Mouse (Mus musculus) heart, embryonic 11.5 days (tissue): ENCODE data around the gene C1qa. TPM values are rescaled to one million over a fixed set of nuclear protein-coding genes. Genes with fewer than 3 reads are reported as not detected.

Source experiments
- ATAC-seq: fragments of 200-750 bp; cut with Nextera tagmentation; replicated peaks from 2 replicates; pipeline ENCODE4 v1.8.0; 2017; ENCODE audit warnings: moderate library complexity; ENCODE audit not compliant: insufficient number of reproducible peaks, low FRiP score, low TSS enrichment
- H3K27ac ChIP-seq: fragments of 300-500 bp; sonication (generic); 2 replicates; pipeline ENCODE4 v1.5.1; 2014; ENCODE audit warnings: mild to moderate bottlenecking, low read depth, low read length
- H3K27me3 ChIP-seq: fragments of 300-500 bp; sonication (generic); 2 replicates; pipeline ENCODE4 v1.6.1; 2014; ENCODE audit warnings: mild to moderate bottlenecking, low read length, mixed read lengths; ENCODE audit not compliant: control insufficient read depth, insufficient read depth
- H3K36me3 ChIP-seq: fragments of 300-500 bp; sonication (generic); 2 replicates; pipeline ENCODE4 v1.6.1; 2014; ENCODE audit warnings: mild to moderate bottlenecking, low read length, moderate library complexity, mixed read lengths; ENCODE audit not compliant: control insufficient read depth, insufficient read depth
- H3K4me1 ChIP-seq: fragments of 300-500 bp; sonication (generic); 2 replicates; pipeline ENCODE4 v1.6.1; 2014; ENCODE audit warnings: low read length; ENCODE audit not compliant: control insufficient read depth, insufficient read depth
- H3K4me2 ChIP-seq: fragments of 300-500 bp; sonication (generic); 2 replicates; pipeline ENCODE4 v1.6.1; 2014; ENCODE audit warnings: mild to moderate bottlenecking, moderate library complexity
- H3K4me3 ChIP-seq: fragments of 300-500 bp; sonication (generic); 2 replicates; pipeline ENCODE4 v1.5.1; 2014; ENCODE audit warnings: low read depth, low read length
- H3K9ac ChIP-seq: fragments of 300-500 bp; sonication (generic); 2 replicates; pipeline ENCODE4 v1.6.1; 2014; ENCODE audit warnings: mild to moderate bottlenecking, low read depth, low read length, moderate library complexity
- H3K9me3 ChIP-seq: fragments of 300-500 bp; sonication (generic); replicated peaks from 2 replicates; pipeline ENCODE4 v1.6.1; 2016; ENCODE audit warnings: low read length; ENCODE audit not compliant: control insufficient read depth
- WGBS: fragments of 180-500 bp; shearing (Covaris S2); extraction: QIAGEN DNeasy Blood & Tissue Kit; methylation state at CpG from one replicate; pipeline ENCODE4 v1.1.7; 2014; ENCODE audit not compliant: insufficient replicate concordance; 5-methylcytosine and 5-hydroxymethylcytosine counted together
- polyA plus RNA-seq: library from polyadenylated mRNA; unstranded; fragments of >200 nt; fragmentation: Nextera tagmentation; extraction: Ambion mirVana; gene quantifications from 2 replicates; pipeline ENCODE4 v1.2.1, GENCODE M21; 2014

The C1qa gene
- polyA plus RNA-seq, 1 experiment from 2014 or later = 8.8 TPM

DNA sequence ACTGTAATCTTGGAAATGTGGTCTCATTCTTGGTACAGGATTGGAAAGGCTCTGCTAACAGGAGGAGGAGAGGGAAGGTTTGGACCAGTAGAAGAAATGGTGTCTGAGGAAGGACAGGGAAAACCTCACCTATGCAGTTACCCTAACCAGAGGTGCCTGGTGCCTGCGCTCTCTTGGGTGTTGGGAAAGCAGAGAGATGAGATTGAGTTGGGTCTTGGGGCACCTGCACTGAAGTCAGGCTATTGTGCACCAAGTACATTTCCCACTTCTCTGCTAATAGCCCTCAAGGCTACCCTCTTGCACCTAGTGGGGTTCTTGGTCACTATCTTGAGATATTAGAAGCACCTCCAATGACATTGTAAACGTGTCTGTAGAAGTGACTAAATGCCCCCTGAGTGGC is 36.2 kb downstream of the C1qa start:
- Histone ChIP-seq H3K36me3 (no peaks in the 10 kb centered on the region), H3K4me3 (no peak overlapping the region), H3K9ac (no peak overlapping the region), H3K27me3 (peaks cover 83% of the 10 kb centered on the region), H3K4me1 (peaks cover 4% of the 10 kb centered on the region; the same call in 1 of the 2 replicates), H3K27ac (no peak overlapping the region), H3K4me2 (no peak overlapping the region), H3K9me3 (no peaks in the 10 kb centered on the region)
- WGBS = 42% methylated on average over 2 of the region's 2 CpGs
- ATAC-seq = no peak

DNA sequence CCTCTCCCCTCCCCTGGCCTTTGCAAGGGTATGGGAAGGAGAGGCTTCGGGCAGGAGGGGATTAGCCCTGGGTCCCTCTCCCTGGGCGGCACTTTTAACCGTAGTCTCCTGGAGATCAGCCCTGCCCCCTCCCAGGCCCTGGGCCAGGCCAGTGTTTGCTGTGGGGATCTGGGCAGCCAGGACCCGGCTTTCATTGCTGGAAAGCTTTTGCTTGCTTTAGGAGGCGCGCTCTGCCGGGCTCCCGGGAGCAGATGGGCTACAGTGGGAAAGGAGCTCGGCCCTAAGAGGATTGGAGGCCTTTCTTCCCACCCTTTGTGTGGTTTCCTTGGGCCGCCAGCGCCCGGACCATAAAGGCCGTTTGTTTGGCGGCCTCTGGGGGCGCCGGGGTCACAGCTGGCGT is 36.8 kb downstream of the C1qa start:
- Histone ChIP-seq H3K4me2 (no peak overlapping the region), H3K4me1 (peaks cover 4% of the 10 kb centered on the region; the same call in 1 of the 2 replicates), H3K4me3 (no peak overlapping the region), H3K36me3 (no peaks in the 10 kb centered on the region), H3K9ac (no peak overlapping the region), H3K9me3 (no peaks in the 10 kb centered on the region), H3K27ac (no peak overlapping the region), H3K27me3 (peaks cover 77% of the 10 kb centered on the region)
- 6% methylated on average over 17 of the region's 17 CpGs for WGBS
- ATAC-seq = no peak

DNA sequence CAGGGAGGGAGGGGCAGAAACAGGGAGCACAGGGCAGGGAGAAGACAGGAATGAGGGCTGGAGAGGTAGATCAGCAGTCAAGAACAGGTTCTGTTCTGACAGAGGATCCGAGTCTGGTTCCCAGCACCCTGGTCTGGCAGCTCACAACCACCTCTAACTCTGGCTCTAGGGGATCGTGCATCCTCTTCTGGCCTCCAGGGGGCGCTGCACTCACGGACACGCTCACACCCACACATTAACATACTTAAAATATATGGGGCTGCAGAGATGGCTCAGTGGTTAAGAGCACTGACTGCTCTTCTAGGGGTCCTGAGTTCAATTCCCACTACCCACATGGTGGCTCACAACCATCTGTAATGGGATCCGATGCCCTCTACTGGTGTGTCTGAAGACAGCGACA is 38.6 kb downstream of the C1qa start:
- peaks cover 3% of the 10 kb centered on the region; the same call in 1 of the 2 replicates for H3K4me1 ChIP-seq
- H3K9ac ChIP-seq = no peak overlapping the region
- no peak overlapping the region for H3K4me3 ChIP-seq
- H3K27ac ChIP-seq = no peak overlapping the region
- H3K9me3 ChIP-seq = no peaks in the 10 kb centered on the region
- ATAC-seq = no peak
- H3K36me3 ChIP-seq = no peaks in the 10 kb centered on the region
- 77% methylated on average over 7 of the region's 7 CpGs for WGBS
- H3K27me3 ChIP-seq = peaks cover 73% of the 10 kb centered on the region
- H3K4me2 ChIP-seq = no peak overlapping the region

DNA sequence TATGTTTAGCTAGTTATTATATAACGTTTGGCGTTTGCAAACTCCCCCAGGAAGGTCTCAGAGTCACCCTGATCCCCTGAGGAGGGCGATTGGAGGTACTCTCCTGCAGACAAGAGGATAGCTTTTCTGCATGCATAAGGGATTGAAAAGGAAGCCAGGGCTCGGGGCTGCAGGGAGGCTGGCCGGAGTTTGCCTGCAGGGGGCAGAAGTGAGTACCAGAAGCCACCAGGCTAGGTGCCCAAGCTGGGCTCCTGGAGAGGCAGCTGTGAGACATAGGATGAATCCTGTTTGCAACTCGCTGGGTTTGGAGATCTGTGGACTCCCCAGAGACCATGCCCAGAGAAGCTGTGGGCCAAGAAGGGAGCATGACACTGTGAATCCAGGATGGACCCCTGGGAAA is 43.5 kb downstream of the C1qa start:
- Histone ChIP-seq H3K4me2 (no peak overlapping the region), H3K4me3 (no peak overlapping the region), H3K27ac (no peak overlapping the region), H3K27me3 (peaks cover 47% of the 10 kb centered on the region), H3K36me3 (no peaks in the 10 kb centered on the region), H3K9ac (no peak overlapping the region), H3K4me1 (no peaks in the 10 kb centered on the region), H3K9me3 (no peaks in the 10 kb centered on the region)
- no peak for ATAC-seq
- 28% methylated on average over 6 of the region's 6 CpGs for WGBS

DNA sequence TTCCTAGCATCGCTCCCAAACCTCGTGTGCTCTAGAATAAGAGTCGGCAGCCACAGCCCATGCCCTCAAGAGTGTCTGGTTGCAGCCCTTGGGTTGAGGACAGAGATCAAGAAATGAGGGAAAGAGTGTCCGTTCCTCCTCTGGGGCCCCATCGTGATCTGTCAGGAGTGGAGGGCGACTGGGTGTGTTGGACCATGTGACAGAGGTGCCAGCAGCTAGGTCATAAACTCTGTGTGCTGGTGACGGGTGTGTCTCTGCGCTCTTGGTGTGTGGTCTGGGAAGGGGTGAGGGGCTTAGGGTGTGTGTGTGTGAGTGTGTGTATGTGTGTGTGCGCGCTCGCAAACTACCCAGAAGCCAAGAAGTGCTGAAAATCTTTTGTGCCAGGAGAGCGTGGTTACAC is 45.6 kb downstream of the C1qa start:
- no peaks in the 10 kb centered on the region for H3K36me3 ChIP-seq
- WGBS = 76% methylated on average over 12 of the region's 12 CpGs
- H3K9ac ChIP-seq = no peak overlapping the region
- H3K27ac ChIP-seq = no peak overlapping the region
- H3K27me3 ChIP-seq = peaks cover 39% of the 10 kb centered on the region
- no peaks in the 10 kb centered on the region for H3K9me3 ChIP-seq
- H3K4me3 ChIP-seq = no peak overlapping the region
- H3K4me1 ChIP-seq = no peaks in the 10 kb centered on the region
- ATAC-seq = no peak
- H3K4me2 ChIP-seq = no peak overlapping the region

DNA sequence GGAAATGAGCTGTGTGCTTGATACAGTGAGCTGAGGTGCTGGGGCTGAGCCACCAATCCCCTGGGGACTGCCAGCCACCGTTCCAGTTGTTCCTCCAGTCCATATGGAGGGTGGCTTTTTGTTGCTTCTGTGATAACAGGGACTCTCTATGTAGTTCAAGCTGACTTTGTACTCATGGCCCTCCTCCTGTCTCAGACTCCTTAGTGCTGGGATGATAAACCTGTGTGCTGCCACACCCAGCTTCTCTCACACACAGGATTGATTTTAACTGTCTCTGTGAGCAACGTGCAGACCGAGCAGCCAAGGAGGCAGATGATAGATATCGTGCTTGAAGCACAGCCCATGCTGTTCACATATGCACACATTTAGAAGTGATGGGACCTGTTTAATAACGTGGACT is 46.5 kb downstream of the C1qa start:
- Histone ChIP-seq H3K4me1 (no peaks in the 10 kb centered on the region), H3K4me2 (no peak overlapping the region), H3K36me3 (no peaks in the 10 kb centered on the region), H3K9ac (no peak overlapping the region), H3K4me3 (no peak overlapping the region), H3K9me3 (no peaks in the 10 kb centered on the region), H3K27me3 (peaks cover 40% of the 10 kb centered on the region), H3K27ac (no peak overlapping the region)
- no peak for ATAC-seq
- 60% methylated on average over 5 of the region's 5 CpGs for WGBS

DNA sequence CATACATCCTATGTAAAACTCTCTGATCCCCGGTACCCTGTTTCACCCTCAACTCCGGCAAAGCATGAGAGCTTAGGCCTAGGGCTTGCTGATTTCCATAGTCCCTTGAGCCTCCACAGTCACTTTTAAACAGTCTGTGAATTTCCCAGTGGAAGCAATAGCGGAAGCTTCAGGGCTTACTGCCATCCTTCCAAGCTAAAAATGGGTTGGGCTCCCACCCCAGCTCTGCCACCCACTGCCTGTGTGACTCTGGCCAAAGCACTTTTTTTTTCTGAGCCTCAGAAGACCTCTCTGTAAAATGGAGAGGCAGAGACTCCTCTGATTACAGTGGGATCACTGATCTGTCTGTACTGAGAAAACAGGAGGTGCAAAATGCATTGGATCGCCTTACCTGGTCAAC is 50.0 kb downstream of the C1qa start:
- ATAC-seq = no peak
- H3K9me3 ChIP-seq = no peaks in the 10 kb centered on the region
- 66% methylated on average over 4 of the region's 4 CpGs for WGBS
- H3K27me3 ChIP-seq = peaks cover 27% of the 10 kb centered on the region
- no peaks in the 10 kb centered on the region for H3K36me3 ChIP-seq
- no peak overlapping the region for H3K9ac ChIP-seq
- no peak overlapping the region for H3K4me2 ChIP-seq
- H3K27ac ChIP-seq = no peak overlapping the region
- H3K4me3 ChIP-seq = no peak overlapping the region
- no peaks in the 10 kb centered on the region for H3K4me1 ChIP-seq

DNA sequence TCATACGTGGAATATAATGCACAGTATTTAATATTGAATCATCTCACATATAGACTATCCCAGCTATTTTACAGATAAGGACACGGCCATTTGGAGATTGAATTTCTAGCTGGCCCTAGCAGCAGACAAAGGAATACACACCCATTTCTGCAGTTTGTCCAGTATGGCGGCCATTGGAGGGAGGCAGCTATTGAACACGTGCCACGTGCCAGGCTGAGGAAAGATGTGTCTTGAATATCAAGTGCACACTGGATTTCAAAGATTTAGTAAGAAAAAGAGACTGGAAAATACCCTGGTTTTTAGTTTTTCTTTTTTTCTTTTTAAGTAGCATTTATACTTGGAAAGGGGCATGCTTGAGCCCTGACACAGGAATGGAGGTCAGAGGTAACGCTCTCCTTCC is 51.4 kb downstream of the C1qa start:
- Histone ChIP-seq H3K27me3 (peaks cover 27% of the 10 kb centered on the region), H3K9me3 (no peaks in the 10 kb centered on the region)
- WGBS = 76% methylated on average over 6 of the region's 6 CpGs

More for the DNA sequence above, 51.4 kb downstream of the C1qa start:
- Histone ChIP-seq H3K36me3 (no peaks in the 10 kb centered on the region), H3K4me1 (no peaks in the 10 kb centered on the region), H3K27ac (no peak overlapping the region), H3K9ac (no peak overlapping the region), H3K4me3 (no peak overlapping the region), H3K4me2 (no peak overlapping the region)
- no peak for ATAC-seq
